Mouse (Mus musculus) lung, postnatal 10 days (tissue): ENCODE data around the gene Large2.
A peak's percentile ranks its signal among the peaks of the same experiment; 100 is the strongest.

ENCODE experiments used
- DNase-seq: peaks from one replicate; pipeline ENCODE4 v3.0.0; 2021

Large2 gene

DNA sequence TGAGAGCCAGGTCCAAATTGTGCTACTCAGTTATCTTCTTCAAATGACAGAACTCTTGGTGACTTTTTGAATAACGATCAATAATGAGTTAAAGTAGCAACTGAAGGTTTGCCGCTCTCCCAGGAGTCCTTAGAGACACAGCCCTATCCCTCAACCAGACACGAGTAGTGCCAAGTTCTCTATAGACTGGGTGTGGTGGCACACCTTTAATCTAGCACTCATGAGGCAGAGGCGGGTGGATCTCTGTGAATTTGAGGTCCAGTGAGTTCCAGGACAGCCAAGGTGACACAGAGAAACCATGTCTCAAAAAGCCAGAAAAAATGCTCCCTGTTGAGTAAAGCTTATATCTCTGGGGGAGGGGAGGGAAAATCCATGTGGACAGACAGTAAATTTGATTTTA is 47.1 kb downstream of the Large2 start:
- DNase-seq = no peak

DNA sequence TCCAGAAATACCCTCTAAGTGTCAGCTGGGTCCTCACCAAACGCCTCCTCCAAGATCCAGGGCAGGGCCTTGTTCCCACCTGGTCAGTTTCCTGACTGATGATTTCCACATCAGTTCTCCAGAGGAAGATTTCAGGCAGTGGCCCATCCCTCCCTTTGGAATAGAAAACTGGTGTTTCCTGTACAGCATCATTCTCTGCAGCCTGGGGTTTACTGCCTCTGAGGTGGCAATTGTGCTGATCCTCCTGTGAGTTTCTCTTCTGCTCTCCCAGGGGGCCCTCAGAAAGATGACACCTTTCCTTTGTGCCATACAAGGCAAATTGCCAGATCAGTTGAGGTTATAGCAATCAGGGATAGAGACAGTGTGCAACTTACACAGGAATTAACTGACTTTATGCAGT is 48.4 kb downstream of the Large2 start:
- no peak for DNase-seq

DNA sequence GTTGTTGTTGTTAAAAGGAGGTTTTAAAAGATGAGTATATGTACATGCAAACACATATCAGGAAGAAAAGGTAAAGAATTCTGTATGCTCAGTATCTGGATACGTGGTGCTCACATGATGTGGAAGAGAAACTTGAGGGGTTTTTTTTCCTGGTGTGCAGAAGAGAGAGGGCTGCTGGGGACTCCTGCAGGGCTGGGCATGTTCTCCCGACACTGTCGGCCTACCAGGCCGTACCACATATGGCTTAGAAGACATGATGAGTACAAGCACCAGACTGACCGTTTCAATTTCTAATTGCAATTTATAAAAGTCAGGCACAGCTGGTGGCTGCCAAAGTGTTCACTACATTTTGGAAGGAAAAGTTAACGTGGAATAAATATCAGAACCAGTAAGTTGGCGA is 49.0 kb downstream of the Large2 start:
- DNase-seq = no peak

DNA sequence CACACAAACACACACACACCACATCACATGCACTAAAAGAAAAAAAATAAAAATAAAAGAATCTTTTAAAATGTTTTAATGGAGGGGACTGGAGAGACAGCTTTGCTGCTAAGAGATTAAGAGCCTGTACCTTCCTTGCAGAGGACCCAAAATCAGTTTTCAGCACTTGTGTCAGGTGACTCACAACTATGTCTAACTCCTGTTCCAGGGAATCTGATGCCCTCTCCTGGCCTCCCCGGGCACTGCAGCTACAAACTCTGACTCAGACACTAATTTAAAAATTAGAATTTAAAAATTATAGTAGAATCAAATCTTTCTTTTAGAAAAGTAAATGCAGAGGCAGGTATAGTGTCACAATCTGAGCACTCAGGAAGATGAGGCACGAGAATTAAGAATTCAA is 52.0 kb downstream of the Large2 start:
- DNase-seq = peak; percentile 30

DNA sequence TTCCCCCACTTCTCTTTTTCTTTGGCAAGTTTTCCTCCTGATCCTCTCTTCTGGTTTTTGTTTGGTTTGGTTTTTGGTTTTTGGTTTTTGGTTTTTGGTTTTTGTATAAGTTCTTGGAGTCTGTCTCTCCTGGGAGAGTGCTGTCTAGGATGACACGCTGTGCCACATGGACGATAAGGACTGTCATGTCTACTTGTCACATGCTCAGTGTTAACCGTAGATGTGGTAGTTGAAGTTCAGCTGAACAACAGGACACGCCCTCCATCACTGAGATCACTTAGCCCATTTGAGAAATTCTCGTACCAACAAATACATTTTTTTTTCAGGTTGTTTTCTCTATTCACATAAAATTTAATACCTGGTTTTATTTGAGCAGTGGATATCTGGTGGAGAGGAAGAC is 57.4 kb downstream of the Large2 start:
- DNase-seq = no peak

DNA sequence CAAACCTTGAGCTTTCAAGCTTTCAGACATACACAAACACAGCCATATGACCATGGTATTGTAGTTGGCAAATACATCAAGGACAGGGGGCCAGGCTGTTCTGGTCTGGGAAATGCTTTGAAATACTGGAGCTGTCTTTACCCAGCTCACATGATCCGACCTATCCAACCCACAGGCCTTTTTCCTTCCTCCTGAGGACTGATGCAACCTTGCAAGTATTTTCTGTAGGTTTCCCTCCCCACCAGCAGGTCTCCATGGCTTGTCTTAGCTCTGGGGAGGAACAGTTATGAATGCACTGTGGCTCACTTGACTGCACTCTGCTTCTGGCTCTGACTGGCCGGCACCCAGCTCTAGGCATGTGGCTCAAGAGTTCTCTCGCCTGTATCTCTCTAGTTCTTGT is 58.0 kb downstream of the Large2 start:
- DNase-seq = no peak
